Mouse (Mus musculus) ES-Bruce4 (cell line): Measurements from ENCODE around the gene Catip. TPM values are rescaled to one million over a fixed set of nuclear protein-coding genes. Genes with fewer than 3 reads are reported as not detected.
A peak's percentile ranks its signal among the peaks of the same experiment; 100 is the strongest.

ENCODE experiments used
- H3K27ac ChIP-seq: 2 replicates; pipeline ENCODE4 v1.5.1; 2012; ENCODE audit warnings: low read length, inconsistent platforms; ENCODE audit not compliant: insufficient read depth
- H3K27me3 ChIP-seq: 2 replicates; pipeline ENCODE4 v1.6.1; 2012; ENCODE audit warnings: mild to moderate bottlenecking, low read length, inconsistent platforms; ENCODE audit not compliant: control insufficient read depth, poor library complexity, insufficient read depth, severe bottlenecking
- H3K36me3 ChIP-seq: 2 replicates; pipeline ENCODE4 v1.6.1; 2012; ENCODE audit warnings: inconsistent platforms, mild to moderate bottlenecking, low read length, moderate library complexity; ENCODE audit not compliant: control insufficient read depth, poor library complexity, insufficient read depth, severe bottlenecking
- H3K4me1 ChIP-seq: one replicate; pipeline ENCODE4 v1.8.1; 2011; ENCODE audit warnings: low read length; ENCODE audit not compliant: control insufficient read depth, insufficient read depth
- H3K4me3 ChIP-seq: 2 replicates; pipeline ENCODE4 v1.5.1; 2011; ENCODE audit warnings: low read depth, mild to moderate bottlenecking, low read length
- H3K9ac ChIP-seq: 2 replicates; pipeline ENCODE4 v1.6.1; 2012; ENCODE audit warnings: low read depth, mild to moderate bottlenecking, inconsistent platforms; ENCODE audit not compliant: poor library complexity, severe bottlenecking
- H3K9me3 ChIP-seq: replicated peaks from 2 replicates; pipeline ENCODE4 v1.6.1; 2012; ENCODE audit warnings: mild to moderate bottlenecking, low read length, inconsistent platforms; ENCODE audit not compliant: control insufficient read depth, poor library complexity, insufficient read depth, severe bottlenecking
- CTCF ChIP-seq: IDR thresholded peaks from one replicate; pipeline ENCODE4 v1.8.1; 2011; ENCODE audit warnings: low read depth, low read length
- EP300 ChIP-seq: IDR thresholded peaks from 2 replicates; pipeline ENCODE4 v1.6.1; 2011; ENCODE audit warnings: low read depth, low read length; ENCODE audit not compliant: insufficient read depth
- POLR2A ChIP-seq: IDR thresholded peaks from one replicate; pipeline ENCODE4 v1.8.1; 2011; ENCODE audit warnings: low read length; ENCODE audit not compliant: insufficient read depth
- polyA plus RNA-seq: library from polyadenylated mRNA; stranded (reverse); fragments of >200 nt; gene quantifications from 2 replicates; pipeline ENCODE4 v1.2.4, GENCODE M21; 2011; ENCODE audit warnings: low read depth; ENCODE audit not compliant: missing spikeins, insufficient read depth, insufficient read length

The Catip gene
- polyA plus RNA-seq, 1 experiment = 0.75 TPM

DNA sequence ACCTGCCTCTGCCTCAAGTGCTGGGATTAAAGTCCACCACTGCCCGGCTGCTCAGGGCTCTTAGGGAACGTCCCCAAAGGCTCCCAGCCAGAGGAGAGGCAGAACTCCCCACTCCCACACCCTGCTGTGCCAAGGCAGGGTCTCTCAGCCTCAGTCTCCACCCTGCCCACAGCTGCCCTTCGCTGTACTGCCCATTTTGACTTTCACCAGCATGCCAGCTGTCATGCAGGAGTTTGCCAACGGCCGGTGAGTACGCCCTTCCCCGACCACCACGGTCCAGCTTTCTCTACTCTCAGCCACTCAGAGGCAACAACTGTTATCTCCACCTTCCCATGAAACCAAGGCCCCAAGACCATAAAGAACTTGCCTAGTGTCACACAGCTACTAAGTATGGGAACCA lies 22.6 kb downstream of the Catip start:
- Histone ChIP-seq H3K27me3 (no peaks in the 10 kb centered on the region), H3K9ac (no peak overlapping the region), H3K27ac (no peak overlapping the region), H3K4me1 (peaks cover 12% of the 10 kb centered on the region), H3K4me3 (no peak overlapping the region), H3K9me3 (no peaks in the 10 kb centered on the region), H3K36me3 (no peaks in the 10 kb centered on the region)
- TF ChIP-seq CTCF (no peak), EP300 (no peak), POLR2A (no peak)

DNA sequence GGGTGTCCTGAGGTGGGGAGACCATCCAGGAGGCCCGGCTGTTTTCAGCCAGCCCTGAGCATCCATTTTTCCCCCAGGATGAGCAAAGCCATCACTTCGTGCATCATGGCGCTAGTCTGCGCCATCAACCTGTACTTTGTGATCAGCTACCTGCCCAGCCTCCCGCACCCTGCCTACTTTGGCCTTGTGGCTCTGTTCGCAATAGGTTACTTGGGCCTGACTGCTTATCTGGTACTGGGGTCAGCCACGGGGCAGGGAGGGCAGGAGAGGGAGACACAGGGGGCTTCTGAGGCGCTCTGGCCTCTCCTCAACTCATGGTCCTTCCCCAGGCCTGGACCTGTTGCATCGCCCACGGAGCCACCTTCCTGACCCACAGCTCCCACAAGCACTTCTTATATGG lies 23.2 kb downstream of the Catip start:
- H3K36me3 ChIP-seq = no peaks in the 10 kb centered on the region
- no peaks in the 10 kb centered on the region for H3K27me3 ChIP-seq
- no peak overlapping the region for H3K27ac ChIP-seq
- no peak for TF ChIP-seq EP300
- no peak for TF ChIP-seq POLR2A
- TF ChIP-seq CTCF = no peak
- H3K4me3 ChIP-seq = no peak overlapping the region
- H3K9ac ChIP-seq = no peak overlapping the region
- H3K4me1 ChIP-seq = peaks cover 12% of the 10 kb centered on the region
- H3K9me3 ChIP-seq = no peaks in the 10 kb centered on the region

DNA sequence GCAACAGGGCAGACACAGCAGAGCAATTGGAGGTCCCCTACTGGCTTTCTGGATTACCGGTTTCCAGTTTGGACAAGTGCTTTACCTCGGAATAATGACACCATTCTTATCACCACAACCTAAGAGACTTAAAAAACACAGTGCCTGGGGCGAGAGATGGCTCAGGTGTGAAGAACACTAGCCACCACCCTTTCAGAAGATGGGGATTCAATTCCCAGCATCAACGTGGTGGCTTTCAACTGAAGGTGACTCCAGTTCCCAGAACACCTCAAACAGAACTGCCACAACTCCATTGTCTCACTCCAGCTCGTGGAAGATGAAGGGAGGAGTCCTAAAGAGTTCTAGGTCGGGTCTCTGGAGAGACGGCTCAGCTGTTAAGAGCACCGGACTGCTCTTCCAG lies 23.6 kb downstream of the Catip start:
- no peaks in the 10 kb centered on the region for H3K36me3 ChIP-seq
- H3K27ac ChIP-seq = no peak overlapping the region
- no peaks in the 10 kb centered on the region for H3K27me3 ChIP-seq
- no peak overlapping the region for H3K9ac ChIP-seq
- no peaks in the 10 kb centered on the region for H3K9me3 ChIP-seq
- no peak overlapping the region for H3K4me3 ChIP-seq
- TF ChIP-seq EP300 = no peak
- peaks cover 12% of the 10 kb centered on the region for H3K4me1 ChIP-seq

DNA sequence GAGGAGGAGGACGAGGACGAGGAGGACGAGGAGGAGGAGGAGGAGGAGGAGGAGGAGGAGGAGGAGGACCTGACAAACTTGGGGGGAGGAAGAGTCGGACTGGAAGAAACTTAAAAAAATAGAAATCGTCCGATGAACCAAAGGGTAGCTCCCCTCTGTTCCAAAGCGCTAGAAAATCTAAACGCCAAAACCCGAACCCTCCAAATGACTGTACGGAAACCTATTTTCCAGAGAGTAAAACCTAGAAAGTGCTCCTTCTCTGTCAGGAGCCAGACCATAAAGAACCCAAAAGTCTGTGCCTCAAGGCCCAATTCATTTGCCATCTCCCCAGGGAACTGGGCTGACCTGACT lies 24.4 kb downstream of the Catip start:
- H3K9ac ChIP-seq = peak overlapping the region; percentile 23; the same call in 1 of the 2 replicates
- peak overlapping the region; percentile 66 for H3K27ac ChIP-seq
- no peaks in the 10 kb centered on the region for H3K36me3 ChIP-seq
- peak overlapping the region; percentile 22 for H3K4me3 ChIP-seq
- no peak for TF ChIP-seq CTCF
- TF ChIP-seq POLR2A = no peak
- no peaks in the 10 kb centered on the region for H3K27me3 ChIP-seq
- peaks cover 8% of the 10 kb centered on the region for H3K4me1 ChIP-seq
- H3K9me3 ChIP-seq = no peaks in the 10 kb centered on the region

DNA sequence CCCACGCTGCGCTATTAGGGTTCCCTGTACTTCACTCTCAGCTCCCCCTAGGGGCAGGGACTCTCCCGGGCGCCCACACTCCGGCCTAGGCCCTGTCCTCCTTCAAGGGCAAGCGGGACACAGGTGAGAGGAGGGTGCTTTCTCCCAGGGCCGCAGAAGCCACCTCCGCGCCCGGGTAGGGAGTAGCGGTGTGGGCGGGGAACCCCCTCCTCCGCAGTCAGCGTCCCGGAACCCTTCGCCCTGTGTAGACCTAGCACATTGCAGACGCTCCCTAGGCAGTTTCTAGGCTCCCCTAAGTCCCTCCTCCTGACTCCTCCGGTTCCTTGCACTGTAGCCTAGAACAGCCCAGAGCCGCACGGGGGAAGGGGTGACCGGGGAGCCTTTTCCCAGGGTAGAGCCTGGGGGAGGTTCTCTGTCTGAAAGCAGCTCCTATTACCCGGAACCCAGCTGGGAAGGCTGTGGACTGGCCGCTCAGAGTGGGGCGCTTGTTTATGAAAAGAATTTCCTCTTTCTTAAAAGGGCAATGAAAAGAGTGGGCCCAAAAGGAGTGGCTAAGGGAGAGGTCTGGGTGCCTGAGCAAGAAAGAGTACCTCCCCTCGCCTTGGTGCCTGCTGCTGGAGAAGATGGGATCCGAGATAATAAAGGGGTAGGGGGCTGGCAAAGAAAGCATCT lies 24.9 kb downstream of the Catip start:
- H3K27ac ChIP-seq = peak overlapping the region; percentile 70
- H3K9me3 ChIP-seq = no peaks in the 10 kb centered on the region
- H3K9ac ChIP-seq = peak overlapping the region; percentile 49
- H3K27me3 ChIP-seq = no peaks in the 10 kb centered on the region
- H3K4me1 ChIP-seq = peaks cover 8% of the 10 kb centered on the region
- H3K36me3 ChIP-seq = no peaks in the 10 kb centered on the region
- TF ChIP-seq CTCF (peak; percentile 53), POLR2A (peak; percentile 23), EP300 (peak; percentile 85)
- peak overlapping the region; percentile 54 for H3K4me3 ChIP-seq

DNA sequence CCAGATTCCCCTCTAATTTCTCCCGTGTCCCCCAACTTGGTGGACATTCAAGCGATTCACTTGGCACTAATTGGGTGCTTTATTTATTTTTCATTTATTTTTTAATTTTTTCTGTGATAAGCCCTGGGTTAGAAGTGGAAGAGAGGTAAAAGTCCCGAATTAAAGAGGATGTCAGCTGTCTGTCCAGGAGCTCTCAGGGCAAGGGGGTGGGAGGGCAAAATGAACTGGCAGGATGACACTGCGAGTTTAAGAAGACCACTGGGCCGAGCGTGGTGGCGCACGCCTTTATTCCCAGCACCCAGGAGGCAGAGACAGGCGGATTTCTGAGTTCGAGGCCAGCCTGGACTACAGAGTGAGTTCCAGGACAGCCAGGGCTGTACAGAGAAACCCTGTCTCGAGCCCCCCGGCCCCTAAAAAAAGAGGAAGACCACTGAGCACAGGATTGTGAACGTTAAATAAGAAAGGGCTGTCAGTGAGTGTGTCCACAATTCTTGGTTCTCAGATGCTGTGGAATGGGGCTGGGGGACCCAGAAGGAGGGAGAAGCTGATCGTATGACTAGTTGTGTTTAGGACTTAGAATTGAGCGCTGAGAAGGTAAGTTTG lies 25.6 kb downstream of the Catip start:
- peak overlapping the region; percentile 49 for H3K9ac ChIP-seq
- peaks cover 8% of the 10 kb centered on the region for H3K4me1 ChIP-seq

More for the DNA sequence above, 25.6 kb downstream of the Catip start:
- Histone ChIP-seq H3K27me3 (no peaks in the 10 kb centered on the region), H3K27ac (peak overlapping the region; percentile 70), H3K4me3 (peak overlapping the region; percentile 54), H3K9me3 (no peaks in the 10 kb centered on the region), H3K36me3 (no peaks in the 10 kb centered on the region)
- TF ChIP-seq EP300 = no peak
- no peak for TF ChIP-seq POLR2A
- TF ChIP-seq CTCF = no peak
